Mouse (Mus musculus): ENCODE data around the gene Zdhhc17.

GRCm38 (mm10) chr10:110947574-110947973, 62.4 kb downstream of the Zdhhc17 start:
- TF ChIP-seq CTCF (conservative IDR thresholded peaks at IDR 0.05 in 1 of 2, IDR thresholded peaks at IDR 0.05 in 1 of 2; ENCODE audit: low read depth in 2 of 2, low read length in 2 of 2), result no peak
- no peak for TF ChIP-seq POLR2A (IDR thresholded peaks at IDR 0.05; ENCODE audit: low read depth, low read length)
- TF ChIP-seq PAX5 (IDR thresholded peaks at IDR 0.05; ENCODE audit: low read length), result no peak
- TF ChIP-seq MXI1 (IDR thresholded peaks at IDR 0.05; ENCODE audit: low read depth, low read length), result no peak
- TF ChIP-seq EP300 (IDR thresholded peaks at IDR 0.05; ENCODE audit: low read length), result no peak
- TF ChIP-seq MYC (IDR thresholded peaks at IDR 0.05; ENCODE audit: low read depth, low read length), result no peak
- TF ChIP-seq E2F4 (IDR thresholded peaks at IDR 0.05; ENCODE audit: insufficient replicate concordance, low read depth, low read length), result no peak
